34 mouse cellular contexts compared by ENCODE assay signal in the genomic region with DNA sequence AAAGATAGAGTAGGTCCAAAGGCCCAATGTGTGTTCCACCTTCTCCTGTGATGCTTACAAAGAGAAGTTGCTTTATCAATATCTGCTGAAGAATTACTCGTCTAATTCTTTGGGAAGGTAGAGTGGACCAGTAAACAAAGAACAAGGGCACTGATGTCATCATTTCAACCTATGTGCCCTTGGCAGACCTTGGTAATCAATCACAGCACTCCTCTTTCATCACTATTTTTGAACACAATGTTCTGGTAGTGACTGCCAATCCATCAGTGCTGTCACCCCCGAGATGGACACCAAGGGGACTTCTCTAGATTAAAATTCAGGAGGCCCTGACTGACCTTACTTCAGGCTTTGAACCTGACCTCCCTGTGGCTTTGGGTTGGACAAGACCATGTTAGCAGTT.
"Had no signal": no experiment of that assay in that cellular context is flagged by ENCODE, and none has a peak within 500 bp of the region (broad histone marks: within the 10 kb centered on the region; RNA-seq: fewer than 3 reads in every experiment).

No protein-coding gene starts in this region.

- H3K9me3 ChIP-seq: heart, embryonic 10.5 days; heart, embryonic 12.5 days; heart, embryonic 13.5 days; heart, embryonic 15.5 days; hindbrain, embryonic 10.5 days; hindbrain, embryonic 12.5 days; hindbrain, embryonic 13.5 days; hindbrain, embryonic 15.5 days; intestine, embryonic 15.5 days; kidney, embryonic 15.5 days had no signal

- H3K4me3 ChIP-seq: heart, embryonic 10.5 days; heart, embryonic 12.5 days; heart, embryonic 13.5 days; heart, embryonic 15.5 days; hindbrain, embryonic 10.5 days; hindbrain, embryonic 12.5 days; hindbrain, embryonic 13.5 days; hindbrain, embryonic 15.5 days; intestine, embryonic 15.5 days; kidney, embryonic 15.5 days; layer of hippocampus, adult 2 months had no signal

- H3K27me3 ChIP-seq: heart, embryonic 12.5 days; heart, embryonic 13.5 days; heart, embryonic 15.5 days; hindbrain, embryonic 12.5 days; hindbrain, embryonic 13.5 days; hindbrain, embryonic 15.5 days; intestine, embryonic 15.5 days; kidney, embryonic 15.5 days had no signal

- H3K4me2 ChIP-seq: heart, embryonic 11.5 days; heart, embryonic 12.5 days; heart, embryonic 13.5 days; heart, embryonic 15.5 days; hindbrain, embryonic 12.5 days; hindbrain, embryonic 13.5 days; hindbrain, embryonic 14.5 days; hindbrain, embryonic 15.5 days; intestine, embryonic 15.5 days; kidney, embryonic 15.5 days had no signal

- ATAC-seq: hindbrain, embryonic 16.5 days; hindbrain, postnatal 0 days; inflammation-experienced regulatory T-cells, adult 6 months; intestine, embryonic 16.5 days; intestine, postnatal 0 days had no signal

- DNase-seq: heart, postnatal 10 days; heart, postnatal 14 days; heart, postnatal 36 days; heart, postnatal 4 days; kidney, adult 11 months; kidney, adult 18-20 months; kidney, adult 8-10 months; kidney, adult 9 months; kidney, postnatal 10 days; kidney, postnatal 14 days; kidney, postnatal 25 days; kidney, postnatal 36 days; kidney, postnatal 4 days; layer of hippocampus, adult 9-11 months; layer of hippocampus, postnatal 36 days had no signal

- H3K9ac ChIP-seq: heart, embryonic 12.5 days; heart, embryonic 13.5 days; heart, embryonic 15.5 days; hindbrain, embryonic 12.5 days; hindbrain, embryonic 13.5 days; hindbrain, embryonic 14.5 days; hindbrain, embryonic 15.5 days; intestine, embryonic 15.5 days; kidney, embryonic 15.5 days had no signal

- H3K36me3 ChIP-seq: heart, embryonic 10.5 days; heart, embryonic 12.5 days; heart, embryonic 13.5 days; heart, embryonic 15.5 days; hindbrain, embryonic 10.5 days; hindbrain, embryonic 12.5 days; hindbrain, embryonic 13.5 days; hindbrain, embryonic 15.5 days; intestine, embryonic 15.5 days; kidney, embryonic 15.5 days had no signal

- H3K27ac ChIP-seq: heart, embryonic 10.5 days; heart, embryonic 13.5 days; heart, embryonic 15.5 days; hindbrain, embryonic 10.5 days; hindbrain, embryonic 12.5 days; hindbrain, embryonic 13.5 days; hindbrain, embryonic 14.5 days; hindbrain, embryonic 15.5 days; hindbrain, postnatal 0 days; intestine, embryonic 15.5 days; kidney, embryonic 15.5 days; kidney, postnatal 0 days; layer of hippocampus, adult 2 months had no signal

- H3K4me1 ChIP-seq: heart, embryonic 10.5 days; heart, embryonic 12.5 days; heart, embryonic 13.5 days; heart, embryonic 15.5 days; hindbrain, embryonic 12.5 days; intestine, embryonic 15.5 days; kidney, embryonic 15.5 days had no signal
